Comparison of ENCODE assay signal across 10 mouse cellular contexts in genomic region chr2:145787486-145787885, GRCm38 (mm10).
A peak's percentile ranks its signal among the peaks of the same experiment; 100 is the strongest.
DNase-seq lines count a peak whose midpoint lies in the region; ATAC-seq lines count a peak whose summit lies in the region.
"Had no signal": no experiment of that assay in that cellular context is flagged by ENCODE, and none has a peak within 500 bp of the region (broad histone marks: within the 10 kb centered on the region; RNA-seq: fewer than 3 reads in every experiment).

No protein-coding gene starts in this region.

- no peak overlapping the region for H3K9ac ChIP-seq in neural tube, embryonic 11.5 days (ENCODE audit: low read length)
- H3K9ac ChIP-seq in limb, embryonic 13.5 days, result no peak overlapping the region; the same call in 1 of the 2 replicates
- H3K9ac ChIP-seq: hindbrain, embryonic 14.5 days had no signal

- no peak for ATAC-seq in neural tube, embryonic 11.5 days (ENCODE audit: insufficient read depth, low FRiP score, low TSS enrichment)
- no peak for ATAC-seq in limb, embryonic 13.5 days (ENCODE audit: low FRiP score, low read depth)
- ATAC-seq in megakaryocyte progenitor cell, adult 5-6 weeks (replicated peaks; ENCODE audit: poor library complexity), result no peak

- WGBS in neural tube, embryonic 11.5 days, result 49% methylated on average over 7 of the region's 7 CpGs
- WGBS in limb, embryonic 13.5 days, result 68% methylated on average over 7 of the region's 7 CpGs

- DNase-seq in embryo, embryonic 10.5 days (ENCODE audit: low spot score), result peak; percentile 13
- no peak for DNase-seq in embryo, embryonic 11 days
- no peak for DNase-seq in neural tube, embryonic 11.5 days (ENCODE audit: low spot score)
- DNase-seq in neural tube, embryonic 10.5 days (ENCODE audit: extremely low spot score, low spot score), result no peak
- DNase-seq in cerebellum, postnatal 10 days, result no peak
- no peak for DNase-seq in gastrocnemius, adult 18-20 months (ENCODE audit: low spot score)
- DNase-seq: left cerebral cortex, postnatal 4 days had no signal

- H3K4me1 ChIP-seq in neural tube, embryonic 11.5 days (ENCODE audit: control insufficient read depth, insufficient read depth, low read length), result peaks cover 17% of the 10 kb centered on the region
- peaks cover 44% of the 10 kb centered on the region for H3K4me1 ChIP-seq in limb, embryonic 13.5 days

- no peaks in the 10 kb centered on the region; the same call in 1 of the 2 replicates for H3K36me3 ChIP-seq in neural tube, embryonic 11.5 days (ENCODE audit: control insufficient read depth, insufficient read depth, low read length)
- no peaks in the 10 kb centered on the region for H3K36me3 ChIP-seq in limb, embryonic 13.5 days

- no peaks in the 10 kb centered on the region for H3K27me3 ChIP-seq in neural tube, embryonic 11.5 days (ENCODE audit: control insufficient read depth, insufficient read depth, low read length)
- no peaks in the 10 kb centered on the region for H3K27me3 ChIP-seq in limb, embryonic 13.5 days

- no peak overlapping the region for H3K27ac ChIP-seq in neural tube, embryonic 11.5 days (ENCODE audit: low read depth, low read length)
- H3K27ac ChIP-seq in limb, embryonic 13.5 days, result peak overlapping the region; percentile 48; the same call in 1 of the 2 replicates
- H3K27ac ChIP-seq: hindbrain, embryonic 14.5 days had no signal

- H3K9me3 ChIP-seq in neural tube, embryonic 11.5 days (ENCODE audit: control insufficient read depth, low read length), result no peaks in the 10 kb centered on the region
- H3K9me3 ChIP-seq in limb, embryonic 13.5 days, result no peaks in the 10 kb centered on the region

- 0 out of 2 replicates have a peak overlapping the region, but pooled peaks have one; percentile 0 for H3K4me2 ChIP-seq in neural tube, embryonic 11.5 days (ENCODE audit: low read depth)
- H3K4me2 ChIP-seq in limb, embryonic 13.5 days (replicated peaks), result peak overlapping the region; percentile 65

- no peak overlapping the region for H3K4me3 ChIP-seq in neural tube, embryonic 11.5 days (ENCODE audit: low read depth, low read length)
- 0 out of 2 replicates have a peak overlapping the region, but pooled peaks have one; percentile 39 for H3K4me3 ChIP-seq in limb, embryonic 13.5 days
